Mouse (Mus musculus): ENCODE measurements around the gene Gsap.
A peak's percentile ranks its signal among the peaks of the same experiment; 100 is the strongest.

Gene Gsap

DNA sequence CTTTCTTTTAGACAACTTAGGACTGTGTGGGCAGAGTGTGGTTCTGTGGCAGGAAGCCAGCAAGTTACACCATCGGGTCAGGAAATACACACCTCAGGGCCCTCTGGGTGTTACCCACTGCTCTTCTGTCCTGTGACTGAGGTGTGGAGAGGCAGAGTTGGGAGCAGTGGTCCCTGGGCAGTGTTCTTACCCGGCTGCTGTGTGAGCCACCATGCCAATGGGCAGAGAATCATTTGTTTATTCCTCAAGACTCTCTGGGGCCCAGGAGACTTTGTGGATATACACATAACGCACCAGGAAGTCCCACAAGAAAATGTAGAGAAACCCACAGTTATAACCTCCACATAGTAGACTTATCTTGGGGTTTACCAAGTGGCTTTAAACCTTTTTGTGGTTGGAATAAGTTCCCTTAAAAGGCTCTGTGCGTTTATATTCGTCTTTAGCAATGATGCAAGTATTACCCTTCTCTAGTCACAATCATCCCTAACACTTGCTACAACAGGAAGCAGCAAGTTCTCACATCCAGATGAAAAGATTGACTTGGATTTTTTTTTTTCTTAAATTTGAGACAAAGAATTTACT is 69.6 kb downstream of the Gsap start:
- H3K4me1 ChIP-seq (replicated peaks; ENCODE audit: low read depth, low read length), result peaks cover 15% of the 10 kb centered on the region
- no peaks in the 10 kb centered on the region for H3K9me3 ChIP-seq (ENCODE audit: low read length)
- H3K36me3 ChIP-seq (ENCODE audit: insufficient read depth, low read length), result no peaks in the 10 kb centered on the region
- TF ChIP-seq POU5F1 (IDR thresholded peaks at IDR 0.05; ENCODE audit: borderline replicate concordance, low read length) (no peak), CTCF (conservative IDR thresholded peaks at IDR 0.05; ENCODE audit: low read length) (no peak), NANOG (IDR thresholded peaks at IDR 0.05; ENCODE audit: borderline replicate concordance, low read length) (no peak)
- no peaks in the 10 kb centered on the region for H3K27me3 ChIP-seq (ENCODE audit: insufficient read depth, low read length)
- H3K4me3 ChIP-seq (replicated peaks; ENCODE audit: low read length), result no peak overlapping the region

DNA sequence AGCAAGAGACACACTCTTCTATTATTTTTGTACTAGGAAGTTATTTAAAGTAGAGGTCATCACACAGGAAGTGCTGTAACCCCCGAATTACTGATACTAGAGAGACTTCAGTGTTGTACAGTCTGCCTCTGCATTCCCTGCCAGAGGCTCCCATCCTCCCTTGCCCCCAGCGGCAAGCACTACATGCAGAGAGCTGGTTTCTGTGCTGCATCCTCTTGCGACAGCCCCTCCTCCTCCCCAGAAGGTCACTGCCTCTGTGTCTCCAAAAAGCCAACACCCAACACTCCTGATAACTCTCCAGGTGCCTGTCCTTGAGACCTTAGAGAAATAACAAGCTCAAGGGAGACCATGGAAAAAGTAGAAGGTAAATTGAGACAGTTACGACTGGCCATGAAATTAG is 71.1 kb downstream of the Gsap start:
- Histone ChIP-seq H3K4me1 (replicated peaks; ENCODE audit: low read depth, low read length) (peaks cover 15% of the 10 kb centered on the region), H3K9me3 (ENCODE audit: low read length) (no peaks in the 10 kb centered on the region)

DNA sequence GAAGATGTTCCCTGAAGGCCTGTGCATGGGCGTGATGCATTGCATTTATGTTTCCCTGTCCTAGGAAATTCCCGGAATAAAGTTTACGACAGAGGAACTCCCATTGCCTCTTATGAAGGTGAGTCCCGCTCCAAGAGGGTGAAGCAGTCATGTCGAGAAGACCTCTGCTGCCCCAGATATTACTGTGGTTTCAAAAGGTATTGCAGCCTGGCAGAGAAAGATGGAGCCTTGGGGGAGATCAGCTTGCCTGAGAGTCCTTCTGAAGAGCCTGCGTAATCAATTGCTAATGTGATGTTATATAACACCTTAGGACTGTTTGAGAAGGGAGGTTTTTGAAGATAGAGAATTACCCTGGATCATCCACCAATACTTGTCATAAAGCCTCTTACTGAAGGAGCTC is 71.8 kb downstream of the Gsap start:
- Histone ChIP-seq H3K4me3 (replicated peaks; ENCODE audit: low read length) (no peak overlapping the region), H3K4me1 (replicated peaks; ENCODE audit: low read depth, low read length) (peaks cover 15% of the 10 kb centered on the region), H3K27me3 (ENCODE audit: insufficient read depth, low read length) (no peaks in the 10 kb centered on the region), H3K9me3 (ENCODE audit: low read length) (no peaks in the 10 kb centered on the region), H3K36me3 (ENCODE audit: insufficient read depth, low read length) (no peaks in the 10 kb centered on the region)
- TF ChIP-seq POU5F1 (IDR thresholded peaks at IDR 0.05; ENCODE audit: borderline replicate concordance, low read length) (no peak), CTCF (conservative IDR thresholded peaks at IDR 0.05; ENCODE audit: low read length) (peak; percentile 80)

More for the DNA sequence above, 71.1 kb downstream of the Gsap start:
- no peak for TF ChIP-seq NANOG (IDR thresholded peaks at IDR 0.05; ENCODE audit: borderline replicate concordance, low read length)
- TF ChIP-seq POU5F1 (IDR thresholded peaks at IDR 0.05; ENCODE audit: borderline replicate concordance, low read length), result no peak
- TF ChIP-seq CTCF (conservative IDR thresholded peaks at IDR 0.05; ENCODE audit: low read length), result no peak
- H3K36me3 ChIP-seq (ENCODE audit: insufficient read depth, low read length), result no peaks in the 10 kb centered on the region
- H3K27me3 ChIP-seq (ENCODE audit: insufficient read depth, low read length), result no peaks in the 10 kb centered on the region
- no peak overlapping the region for H3K4me3 ChIP-seq (replicated peaks; ENCODE audit: low read length)

DNA sequence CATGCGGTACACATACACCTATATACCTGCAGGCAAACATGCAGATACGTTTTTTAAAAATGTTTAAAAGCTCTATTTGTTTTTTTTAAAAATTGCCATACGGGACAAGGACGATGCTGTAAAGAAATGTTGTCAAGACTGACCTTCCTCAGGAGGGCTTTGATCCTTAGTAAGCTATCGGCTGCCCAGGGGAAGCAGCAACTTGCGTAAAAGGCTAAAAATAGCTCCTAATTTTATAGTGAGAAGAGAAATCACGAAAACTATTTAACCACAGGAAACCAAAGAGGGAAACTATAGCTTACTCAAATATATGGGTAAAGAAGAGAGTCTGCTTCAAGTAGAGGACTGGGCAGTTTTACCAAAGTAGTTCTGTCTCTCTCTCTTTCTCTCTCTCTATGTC is 74.7 kb downstream of the Gsap start:
- no peaks in the 10 kb centered on the region for H3K9me3 ChIP-seq (ENCODE audit: low read length)
- TF ChIP-seq POU5F1 (IDR thresholded peaks at IDR 0.05; ENCODE audit: borderline replicate concordance, low read length), result no peak
- TF ChIP-seq CTCF (conservative IDR thresholded peaks at IDR 0.05; ENCODE audit: low read length), result no peak
- no peak for TF ChIP-seq NANOG (IDR thresholded peaks at IDR 0.05; ENCODE audit: borderline replicate concordance, low read length)
- no peaks in the 10 kb centered on the region for H3K27me3 ChIP-seq (ENCODE audit: insufficient read depth, low read length)
- H3K4me1 ChIP-seq (replicated peaks; ENCODE audit: low read depth, low read length), result peaks cover 15% of the 10 kb centered on the region
- H3K36me3 ChIP-seq (ENCODE audit: insufficient read depth, low read length), result no peaks in the 10 kb centered on the region
- H3K4me3 ChIP-seq (replicated peaks; ENCODE audit: low read length), result no peak overlapping the region

DNA sequence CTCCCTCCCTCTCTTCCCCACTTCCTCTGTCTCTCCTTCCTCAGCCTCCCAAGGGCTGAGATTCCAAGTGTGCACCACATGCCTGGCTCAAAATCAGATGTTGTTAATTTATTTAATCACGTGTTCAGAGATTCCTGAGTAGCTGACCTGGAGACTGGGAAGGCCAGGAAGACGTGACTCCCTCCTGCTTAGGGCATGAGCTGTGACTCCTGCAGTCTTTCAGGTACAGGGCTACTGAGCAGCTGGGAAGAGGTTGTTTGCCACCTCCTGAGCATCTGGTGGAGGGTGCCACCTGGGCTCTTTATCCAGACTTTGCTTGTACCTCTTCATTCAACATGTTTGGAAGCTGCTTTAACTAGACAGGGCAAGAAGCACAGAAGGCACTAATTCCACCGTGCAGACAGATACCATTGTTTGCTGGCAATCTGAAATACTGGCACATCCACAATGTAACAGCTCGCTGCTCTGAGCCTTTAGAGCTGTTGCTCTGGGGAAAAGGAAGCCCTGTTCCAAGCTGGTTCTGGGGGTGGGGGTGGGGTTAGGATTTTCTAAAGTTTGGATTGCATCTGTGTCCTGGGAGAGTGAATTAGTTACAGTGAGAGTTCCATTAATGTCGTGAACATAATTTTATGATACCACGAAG is 75.3 kb downstream of the Gsap start:
- no peaks in the 10 kb centered on the region for H3K9me3 ChIP-seq (ENCODE audit: low read length)
- H3K36me3 ChIP-seq (ENCODE audit: insufficient read depth, low read length), result no peaks in the 10 kb centered on the region
- no peak overlapping the region for H3K4me3 ChIP-seq (replicated peaks; ENCODE audit: low read length)
- no peaks in the 10 kb centered on the region for H3K27me3 ChIP-seq (ENCODE audit: insufficient read depth, low read length)
- no peak for TF ChIP-seq CTCF (conservative IDR thresholded peaks at IDR 0.05; ENCODE audit: low read length)
- no peak for TF ChIP-seq NANOG (IDR thresholded peaks at IDR 0.05; ENCODE audit: borderline replicate concordance, low read length)
- TF ChIP-seq POU5F1 (IDR thresholded peaks at IDR 0.05; ENCODE audit: borderline replicate concordance, low read length), result no peak
- peaks cover 15% of the 10 kb centered on the region for H3K4me1 ChIP-seq (replicated peaks; ENCODE audit: low read depth, low read length)

DNA sequence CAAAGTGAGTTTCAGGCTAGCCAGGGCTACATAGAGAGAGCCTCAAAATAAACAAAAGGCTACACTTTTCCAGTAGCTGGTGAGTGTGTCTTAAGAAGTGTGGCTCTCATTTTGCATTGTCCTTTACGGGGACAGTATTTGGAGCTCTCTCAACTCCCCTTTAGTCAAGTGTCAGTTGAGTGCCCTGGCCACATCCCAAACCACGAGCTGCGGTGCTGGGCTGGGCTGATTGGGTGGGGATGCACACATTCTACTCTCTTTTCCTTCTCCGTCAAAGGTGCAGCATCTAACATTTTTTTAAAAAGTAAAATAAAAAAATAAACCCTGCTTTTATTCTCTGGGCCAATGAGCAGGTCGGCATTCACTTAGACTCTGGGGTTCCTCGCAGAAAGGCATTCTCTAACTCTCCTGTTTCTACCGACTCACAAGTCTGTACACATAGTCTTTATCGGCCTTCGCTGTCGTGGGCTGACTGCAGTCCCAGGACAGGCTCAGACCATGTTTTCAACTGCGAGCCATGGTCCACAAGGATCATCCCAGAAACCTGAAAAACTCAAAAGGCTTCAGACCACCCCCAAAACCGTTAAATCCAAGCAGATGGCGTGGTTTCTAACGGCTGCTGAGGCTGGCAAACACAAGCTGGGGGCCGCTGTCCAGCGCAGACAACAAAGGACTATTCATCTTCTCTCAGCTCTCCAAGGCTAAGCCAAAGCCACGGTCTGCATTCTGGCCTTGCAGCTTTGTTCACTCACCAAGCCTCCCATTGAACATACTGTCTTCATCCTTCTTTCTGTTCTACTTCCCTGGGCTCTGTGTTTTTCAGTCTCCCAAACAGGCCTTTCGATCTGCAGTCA is 77.4 kb downstream of the Gsap start:
- TF ChIP-seq CTCF (conservative IDR thresholded peaks at IDR 0.05; ENCODE audit: low read length), result no peak
- TF ChIP-seq POU5F1 (IDR thresholded peaks at IDR 0.05; ENCODE audit: borderline replicate concordance, low read length), result no peak
- no peak for TF ChIP-seq NANOG (IDR thresholded peaks at IDR 0.05; ENCODE audit: borderline replicate concordance, low read length)
- Histone ChIP-seq H3K27me3 (ENCODE audit: insufficient read depth, low read length) (no peaks in the 10 kb centered on the region), H3K4me3 (replicated peaks; ENCODE audit: low read length) (no peak overlapping the region), H3K4me1 (replicated peaks; ENCODE audit: low read depth, low read length) (peaks cover 5% of the 10 kb centered on the region), H3K9me3 (ENCODE audit: low read length) (no peaks in the 10 kb centered on the region), H3K36me3 (ENCODE audit: insufficient read depth, low read length) (no peaks in the 10 kb centered on the region)

DNA sequence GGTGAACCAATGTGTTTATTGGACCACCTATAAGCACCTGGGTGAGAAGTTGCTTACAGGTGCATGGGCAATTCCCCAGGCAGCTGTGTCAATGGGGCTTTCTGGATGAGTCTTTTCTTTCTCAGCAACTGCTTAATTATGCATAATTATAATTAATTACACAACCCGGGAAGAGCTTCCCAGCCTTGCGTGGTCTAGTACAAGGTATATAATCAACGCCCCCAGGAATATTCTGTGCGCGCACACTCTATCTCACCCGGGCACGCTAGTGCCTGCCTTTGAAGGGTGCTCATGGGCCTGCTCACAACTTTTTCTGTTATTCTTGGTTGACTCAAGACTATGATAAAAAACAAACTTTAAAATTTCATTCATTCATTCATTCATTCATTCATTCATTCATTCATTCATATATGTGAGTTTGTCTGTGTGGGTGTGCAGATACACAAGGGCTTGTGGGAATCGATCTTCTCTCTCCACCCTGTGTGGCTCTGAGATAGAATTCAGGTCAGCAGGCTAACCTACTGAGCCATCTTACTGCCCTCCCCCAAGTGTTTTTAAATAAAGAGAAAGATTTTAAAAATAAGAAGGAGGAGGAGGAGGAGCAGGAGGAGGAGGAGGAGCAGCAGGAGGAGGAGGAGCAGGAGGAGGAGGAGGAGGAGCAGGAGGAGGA is 78.4 kb downstream of the Gsap start:
- peaks cover 8% of the 10 kb centered on the region for H3K4me1 ChIP-seq (replicated peaks; ENCODE audit: low read depth, low read length)
- H3K9me3 ChIP-seq (ENCODE audit: low read length), result no peaks in the 10 kb centered on the region
- no peaks in the 10 kb centered on the region for H3K27me3 ChIP-seq (ENCODE audit: insufficient read depth, low read length)
- H3K36me3 ChIP-seq (ENCODE audit: insufficient read depth, low read length), result no peaks in the 10 kb centered on the region
- TF ChIP-seq NANOG (IDR thresholded peaks at IDR 0.05; ENCODE audit: borderline replicate concordance, low read length) (no peak), CTCF (conservative IDR thresholded peaks at IDR 0.05; ENCODE audit: low read length) (no peak), POU5F1 (IDR thresholded peaks at IDR 0.05; ENCODE audit: borderline replicate concordance, low read length) (no peak)
- H3K4me3 ChIP-seq (replicated peaks; ENCODE audit: low read length), result no peak overlapping the region

DNA sequence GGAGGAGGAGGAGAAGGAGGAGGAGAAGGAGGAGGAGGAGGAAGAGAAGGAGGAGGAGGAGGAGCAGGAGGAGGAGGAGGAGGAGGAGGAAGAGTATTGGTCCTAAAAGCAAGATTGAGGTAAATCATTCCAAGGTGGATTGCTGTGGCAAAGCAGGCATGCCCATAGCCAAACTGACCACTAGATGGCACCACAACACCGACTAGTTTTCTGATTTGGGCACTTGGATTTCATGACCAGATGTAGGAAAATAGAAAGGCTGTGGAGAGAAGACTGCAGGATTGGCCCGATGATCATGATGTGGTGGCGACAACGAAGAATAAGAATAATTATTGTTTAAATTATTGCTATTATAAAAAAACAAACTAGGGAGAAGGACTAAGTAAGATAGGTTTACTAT is 79.0 kb downstream of the Gsap start:
- H3K4me1 ChIP-seq (replicated peaks; ENCODE audit: low read depth, low read length), result peaks cover 13% of the 10 kb centered on the region
- H3K9me3 ChIP-seq (ENCODE audit: low read length), result no peaks in the 10 kb centered on the region
- no peaks in the 10 kb centered on the region for H3K36me3 ChIP-seq (ENCODE audit: insufficient read depth, low read length)
- no peaks in the 10 kb centered on the region for H3K27me3 ChIP-seq (ENCODE audit: insufficient read depth, low read length)
- TF ChIP-seq NANOG (IDR thresholded peaks at IDR 0.05; ENCODE audit: borderline replicate concordance, low read length) (no peak), CTCF (conservative IDR thresholded peaks at IDR 0.05; ENCODE audit: low read length) (peak; percentile 54)
- H3K4me3 ChIP-seq (replicated peaks; ENCODE audit: low read length), result no peak overlapping the region
